In genomic region chr12:53719896-53720295, GRCm38 (mm10) we compare ENCODE assay signal across 11 mouse cellular contexts.
DNase-seq lines count a peak whose midpoint lies in the region; ATAC-seq and TF ChIP-seq lines count a peak whose summit lies in the region.
"Had no signal": no experiment of that assay in that cellular context is flagged by ENCODE, and none has a peak within 500 bp of the region (broad histone marks: within the 10 kb centered on the region; RNA-seq: fewer than 3 reads in every experiment).

No protein-coding gene starts in this region.

- ATAC-seq in hindbrain, embryonic 13.5 days (ENCODE audit: low FRiP score), result no peak
- no peak for ATAC-seq in midbrain, postnatal 0 days (ENCODE audit: low FRiP score)
- no peak for ATAC-seq in midbrain, embryonic 11.5 days (ENCODE audit: low FRiP score)

- no peak overlapping the region for H3K9ac ChIP-seq in hindbrain, embryonic 13.5 days
- no peak overlapping the region for H3K9ac ChIP-seq in midbrain, postnatal 0 days (replicated peaks; ENCODE audit: low read length, poor library complexity, severe bottlenecking)
- no peak overlapping the region for H3K9ac ChIP-seq in midbrain, embryonic 11.5 days (ENCODE audit: low read length)
- H3K9ac ChIP-seq: hindbrain, embryonic 15.5 days; limb, embryonic 13.5 days; midbrain, embryonic 12.5 days had no signal

- no peaks in the 10 kb centered on the region for H3K9me3 ChIP-seq in hindbrain, embryonic 10.5 days
- no peaks in the 10 kb centered on the region for H3K9me3 ChIP-seq in hindbrain, embryonic 13.5 days
- H3K9me3 ChIP-seq in midbrain, postnatal 0 days (ENCODE audit: low read length), result no peaks in the 10 kb centered on the region
- no peaks in the 10 kb centered on the region for H3K9me3 ChIP-seq in midbrain, embryonic 11.5 days (ENCODE audit: control insufficient read depth, low read length)
- H3K9me3 ChIP-seq: hindbrain, embryonic 15.5 days; limb, embryonic 13.5 days; midbrain, embryonic 12.5 days had no signal

- peak; percentile 42 for DNase-seq in hindbrain, embryonic 10.5 days (ENCODE audit: low spot score)
- peak; percentile 38 for DNase-seq in midbrain, postnatal 0 days (ENCODE audit: low spot score)
- DNase-seq in midbrain, embryonic 11.5 days (ENCODE audit: low spot score, missing footprints), result no peak
- peak; percentile 17 for DNase-seq in brain, adult 2 months (ENCODE audit: low read depth, low spot score)
- DNase-seq in retina, embryonic 14.5 days (ENCODE audit: low spot score), result peak; percentile 56
- no peak for DNase-seq in thymus, postnatal 0 days (ENCODE audit: low spot score)
- DNase-seq in spleen, postnatal 10 days (ENCODE audit: low spot score in 2 of 2), result no peak

- H3K4me3 ChIP-seq in hindbrain, embryonic 10.5 days, result no peak overlapping the region
- H3K4me3 ChIP-seq in hindbrain, embryonic 13.5 days, result no peak overlapping the region
- H3K4me3 ChIP-seq in midbrain, postnatal 0 days (ENCODE audit: low read depth, low read length), result no peak overlapping the region
- H3K4me3 ChIP-seq in midbrain, embryonic 11.5 days (ENCODE audit: low read depth, low read length), result no peak overlapping the region
- H3K4me3 ChIP-seq: hindbrain, embryonic 15.5 days; limb, embryonic 13.5 days; midbrain, embryonic 12.5 days had no signal

- H3K4me2 ChIP-seq in hindbrain, embryonic 13.5 days, result no peak overlapping the region
- no peak overlapping the region for H3K4me2 ChIP-seq in midbrain, postnatal 0 days (ENCODE audit: low read depth, low read length, poor library complexity, severe bottlenecking)
- no peak overlapping the region for H3K4me2 ChIP-seq in midbrain, embryonic 11.5 days
- H3K4me2 ChIP-seq: hindbrain, embryonic 15.5 days; limb, embryonic 13.5 days; midbrain, embryonic 12.5 days had no signal

- no peaks in the 10 kb centered on the region for H3K27me3 ChIP-seq in hindbrain, embryonic 10.5 days (ENCODE audit: insufficient read depth, poor library complexity, severe bottlenecking)
- no peaks in the 10 kb centered on the region for H3K27me3 ChIP-seq in hindbrain, embryonic 13.5 days
- no peaks in the 10 kb centered on the region for H3K27me3 ChIP-seq in midbrain, postnatal 0 days (ENCODE audit: insufficient read depth, low read length)
- no peaks in the 10 kb centered on the region for H3K27me3 ChIP-seq in midbrain, embryonic 11.5 days (ENCODE audit: control insufficient read depth, insufficient read depth, low read length)
- H3K27me3 ChIP-seq: hindbrain, embryonic 15.5 days; limb, embryonic 13.5 days; midbrain, embryonic 12.5 days had no signal

- WGBS in hindbrain, embryonic 10.5 days, result 62% methylated on average over 6 of the region's 6 CpGs
- 64% methylated on average over 6 of the region's 6 CpGs for WGBS in hindbrain, embryonic 13.5 days
- WGBS in midbrain, postnatal 0 days, result 59% methylated on average over 6 of the region's 6 CpGs
- WGBS in midbrain, embryonic 11.5 days, result 62% methylated on average over 6 of the region's 6 CpGs

- H3K36me3 ChIP-seq in hindbrain, embryonic 10.5 days, result peaks cover 5% of the 10 kb centered on the region; the same call in 1 of the 2 replicates
- no peaks in the 10 kb centered on the region for H3K36me3 ChIP-seq in hindbrain, embryonic 13.5 days
- no peaks in the 10 kb centered on the region for H3K36me3 ChIP-seq in midbrain, postnatal 0 days (ENCODE audit: insufficient read depth, low read length)
- H3K36me3 ChIP-seq in midbrain, embryonic 11.5 days (ENCODE audit: control insufficient read depth, insufficient read depth, low read length), result no peaks in the 10 kb centered on the region
- H3K36me3 ChIP-seq: hindbrain, embryonic 15.5 days; limb, embryonic 13.5 days; midbrain, embryonic 12.5 days had no signal

- peak; percentile 50 for TF ChIP-seq CTCF in midbrain, postnatal 0 days (IDR thresholded peaks at IDR 0.05)

- no peaks in the 10 kb centered on the region for H3K4me1 ChIP-seq in hindbrain, embryonic 10.5 days (replicated peaks)
- H3K4me1 ChIP-seq in hindbrain, embryonic 13.5 days (replicated peaks), result no peaks in the 10 kb centered on the region
- no peaks in the 10 kb centered on the region for H3K4me1 ChIP-seq in midbrain, postnatal 0 days (ENCODE audit: insufficient read depth, low read length)
- no peaks in the 10 kb centered on the region for H3K4me1 ChIP-seq in midbrain, embryonic 11.5 days (ENCODE audit: control insufficient read depth, insufficient read depth, low read length)
- H3K4me1 ChIP-seq: hindbrain, embryonic 15.5 days; midbrain, embryonic 12.5 days had no signal

- no peak overlapping the region for H3K27ac ChIP-seq in hindbrain, embryonic 10.5 days
- no peak overlapping the region for H3K27ac ChIP-seq in hindbrain, embryonic 13.5 days
- no peak overlapping the region for H3K27ac ChIP-seq in midbrain, postnatal 0 days (ENCODE audit: low read depth, low read length)
- H3K27ac ChIP-seq in midbrain, embryonic 11.5 days (ENCODE audit: low read depth, low read length), result no peak overlapping the region
- H3K27ac ChIP-seq: hindbrain, embryonic 15.5 days; limb, embryonic 13.5 days; midbrain, embryonic 12.5 days had no signal

Comparison
In these comparisons a context has a peak if more than half of its experiments do, and no peak if none do; other contexts are left out.
1. DNase-seq: peak in hindbrain, embryonic 10.5 days (single experiment), midbrain, postnatal 0 days (single experiment), brain, adult 2 months (single experiment) and retina, embryonic 14.5 days (single experiment); none in midbrain, embryonic 11.5 days (single experiment), thymus, postnatal 0 days (single experiment) and spleen, postnatal 10 days (0 of 2).